Mouse (Mus musculus): ENCODE measurements around the gene Tln2. TPM values are rescaled to one million over a fixed set of nuclear protein-coding genes. Genes with fewer than 3 reads are reported as not detected.

The Tln2 gene
- polyA plus RNA-seq, 1 experiment from 2014 or later = 30.8 TPM

- ChIA-PET POLR2A (no interaction called here), CTCF (interaction anchor here (1.1 to 2.0 kb wide), 8 partner anchors 9 to 219 kb away, joined by 3 to 13 read pairs (median 4); no protein-coding TSS in a partner anchor)
- DNase-seq (ENCODE audit: low read depth, low spot score) = no peak
- in situ Hi-C loops (cut with MboI; ENCODE audit: low pct_unique_long_range_greater_than_20kb) = no loop called here
- peak; percentile 75 for TF ChIP-seq CTCF (IDR thresholded peaks at IDR 0.05)
- H3K27me3 ChIP-seq = no peaks in the 10 kb centered on the region
- no peak for ATAC-seq
These were observed 339.1 kb downstream of the Tln2 start for GRCm38 (mm10) chr9:67220388-67220787.

GRCm38 (mm10) chr9:67218001-67218400, 341.5 kb downstream of the Tln2 start:
- POLR2A ChIA-PET = no interaction called here

GRCm38 (mm10) chr9:67214191-67214985, 345.1 kb downstream of the Tln2 start:
- ATAC-seq (no peak), DNase-seq (ENCODE audit: low read depth, low spot score) (no peak)
- in situ Hi-C loops (cut with MboI; ENCODE audit: low pct_unique_long_range_greater_than_20kb) = loop anchor here (10.0 kb wide), 1 partner anchor 170 kb away; the partner anchor contains the start of gene Tpm1
- CTCF ChIA-PET = interaction anchor here (0.7 to 3.3 kb wide), 6 partner anchors 14 to 213 kb away, joined by 3 to 12 read pairs (median 3); no protein-coding TSS in a partner anchor
- H3K27me3 ChIP-seq = no peaks in the 10 kb centered on the region
- no peak for TF ChIP-seq CTCF (IDR thresholded peaks at IDR 0.05)
- POLR2A ChIA-PET = interaction anchor here (0.5 kb wide), 1 partner anchor 77 kb away, joined by 3 read pairs; no protein-coding TSS in a partner anchor

More at GRCm38 (mm10) chr9:67218001-67218400, 341.5 kb downstream of the Tln2 start:
- DNase-seq (ENCODE audit: low read depth, low spot score) (no peak), ATAC-seq (no peak)
- in situ Hi-C loops (cut with MboI; ENCODE audit: low pct_unique_long_range_greater_than_20kb) = loop anchor here (10.0 kb wide), 1 partner anchor 173 kb away; the partner anchor contains the start of gene Tpm1
- TF ChIP-seq CTCF (IDR thresholded peaks at IDR 0.05) = no peak
- CTCF ChIA-PET = interaction anchor here (0.7 kb wide), 1 partner anchor 17 kb away, joined by 3 read pairs; no protein-coding TSS in a partner anchor
- H3K27me3 ChIP-seq = no peaks in the 10 kb centered on the region

GRCm38 (mm10) chr9:67213275-67213674, 346.2 kb downstream of the Tln2 start:
- in situ Hi-C loops (cut with MboI; ENCODE audit: low pct_unique_long_range_greater_than_20kb) = loop anchor here (10.0 kb wide), 1 partner anchor 168 kb away; the partner anchor contains the start of gene Tpm1
- ChIA-PET CTCF (interaction anchor here (0.6 to 3.4 kb wide), 10 partner anchors 15 to 224 kb away, joined by 3 to 16 read pairs (median 4); partner anchors contain the start of gene Tpm1), POLR2A (no interaction called here)
- ATAC-seq = no peak
- peak; percentile 88 for TF ChIP-seq CTCF (IDR thresholded peaks at IDR 0.05)
- no peaks in the 10 kb centered on the region for H3K27me3 ChIP-seq
- no peak for DNase-seq (ENCODE audit: low read depth, low spot score)

GRCm38 (mm10) chr9:67211220-67211619, 348.3 kb downstream of the Tln2 start:
- in situ Hi-C loops (cut with MboI; ENCODE audit: low pct_unique_long_range_greater_than_20kb) = loop anchor here (10.0 kb wide), 1 partner anchor 166 kb away; the partner anchor contains the start of gene Tpm1
- CTCF ChIA-PET = interaction anchor here (3.2 to 3.4 kb wide), 2 partner anchors 9 to 167 kb away, joined by 13 to 16 read pairs; no protein-coding TSS in a partner anchor
- no peak for TF ChIP-seq CTCF (IDR thresholded peaks at IDR 0.05)
- H3K27me3 ChIP-seq = no peaks in the 10 kb centered on the region
- POLR2A ChIA-PET = interaction anchor here (1.4 kb wide), 1 partner anchor 105 kb away, joined by 3 read pairs; no protein-coding TSS in a partner anchor
- no peak for DNase-seq (ENCODE audit: low read depth, low spot score)
- no peak for ATAC-seq

GRCm38 (mm10) chr9:67209451-67209850, 350.1 kb downstream of the Tln2 start:
- DNase-seq (ENCODE audit: low read depth, low spot score) (no peak), ATAC-seq (no peak)
- ChIA-PET CTCF (interaction anchor here (1.6 to 3.2 kb wide), 3 partner anchors 11 to 165 kb away, joined by 3 to 13 read pairs (median 10); no protein-coding TSS in a partner anchor), POLR2A (no interaction called here)
- TF ChIP-seq CTCF (IDR thresholded peaks at IDR 0.05) = no peak
- no peaks in the 10 kb centered on the region for H3K27me3 ChIP-seq
- in situ Hi-C loops (cut with MboI; ENCODE audit: low pct_unique_long_range_greater_than_20kb) = no loop called here

GRCm38 (mm10) chr9:67208420-67208819, 351.1 kb downstream of the Tln2 start:
- ChIA-PET CTCF (interaction anchor here (1.0 to 2.9 kb wide), 5 partner anchors 10 to 196 kb away, joined by 3 to 10 read pairs (median 3); no protein-coding TSS in a partner anchor), POLR2A (interaction anchor here (0.6 to 0.7 kb wide), 3 partner anchors 60 to 174 kb away, joined by 3 to 5 read pairs (median 4); no protein-coding TSS in a partner anchor)
- peak; percentile 79 for ATAC-seq
- TF ChIP-seq CTCF (IDR thresholded peaks at IDR 0.05) = no peak
- no peaks in the 10 kb centered on the region for H3K27me3 ChIP-seq
- in situ Hi-C loops (cut with MboI; ENCODE audit: low pct_unique_long_range_greater_than_20kb) = no loop called here
- DNase-seq (ENCODE audit: low read depth, low spot score) = peak; percentile 60

- TF ChIP-seq CTCF (IDR thresholded peaks at IDR 0.05) = no peak
- DNase-seq (ENCODE audit: low read depth, low spot score) (no peak), ATAC-seq (no peak)
- POLR2A ChIA-PET = interaction anchor here (1.1 kb wide), 1 partner anchor 186 kb away, joined by 3 read pairs; no protein-coding TSS in a partner anchor
- H3K27me3 ChIP-seq = no peaks in the 10 kb centered on the region
- in situ Hi-C loops (cut with MboI; ENCODE audit: low pct_unique_long_range_greater_than_20kb) = no loop called here
- CTCF ChIA-PET = interaction anchor here (1.4 to 1.8 kb wide), 2 partner anchors 9 to 26 kb away, joined by 3 read pairs; no protein-coding TSS in a partner anchor
These were observed 354.3 kb downstream of the Tln2 start for GRCm38 (mm10) chr9:67205175-67205574.

GRCm38 (mm10) chr9:67196609-67197008, 362.9 kb downstream of the Tln2 start:
- ATAC-seq (no peak), DNase-seq (ENCODE audit: low read depth, low spot score) (no peak)
- H3K27me3 ChIP-seq = no peaks in the 10 kb centered on the region
- in situ Hi-C loops (cut with MboI; ENCODE audit: low pct_unique_long_range_greater_than_20kb) = no loop called here
- CTCF ChIA-PET = interaction anchor here (0.8 to 1.3 kb wide), 3 partner anchors 9 to 153 kb away, joined by 3 to 4 read pairs (median 3); no protein-coding TSS in a partner anchor
- no peak for TF ChIP-seq CTCF (IDR thresholded peaks at IDR 0.05)
- POLR2A ChIA-PET = interaction anchor here (0.6 kb wide), 1 partner anchor 68 kb away, joined by 5 read pairs; no protein-coding TSS in a partner anchor

- H3K27me3 ChIP-seq = no peaks in the 10 kb centered on the region
- ChIA-PET CTCF (interaction anchor here (1.3 kb wide), 2 partner anchors 10 to 12 kb away, joined by 3 read pairs; no protein-coding TSS in a partner anchor), POLR2A (no interaction called here)
- in situ Hi-C loops (cut with MboI; ENCODE audit: low pct_unique_long_range_greater_than_20kb) = no loop called here
- TF ChIP-seq CTCF (IDR thresholded peaks at IDR 0.05) = no peak
- DNase-seq (ENCODE audit: low read depth, low spot score) = no peak
- no peak for ATAC-seq
These were observed 364.2 kb downstream of the Tln2 start for GRCm38 (mm10) chr9:67195306-67195705.

Data from Patski (cell line).